Mouse (Mus musculus) urinary bladder, postnatal 36 days (tissue): ENCODE measurements around the gene Ank3.

Experiments
- DNase-seq, 2 experiments: peaks; one replicate each; pipeline ENCODE4 v3.0.0; 2022; ENCODE audit warnings: low spot score in 2 of 2, mixed read lengths in 1 of 2

Ank3 gene

DNA sequence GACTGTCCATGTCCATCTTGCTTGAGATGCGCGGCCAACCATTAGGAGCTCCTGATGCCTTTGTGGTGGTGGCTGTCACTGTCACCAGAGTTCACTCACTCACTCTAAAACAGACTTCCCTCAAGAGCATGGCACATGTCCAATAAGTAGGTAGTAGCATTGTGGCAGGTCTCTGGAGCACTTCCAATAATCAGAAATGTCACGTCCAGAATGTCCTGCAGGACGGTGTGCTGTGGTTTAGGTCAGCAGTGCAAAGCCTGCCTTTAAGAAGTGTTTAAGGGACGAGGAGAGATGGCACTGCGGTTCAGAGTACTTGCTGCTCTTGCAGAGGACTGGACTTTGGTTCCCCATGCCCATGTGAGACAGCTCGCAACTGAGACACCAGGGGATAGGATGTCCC, 433.0 kb downstream of the Ank3 start:
- no peak for DNase-seq

DNA sequence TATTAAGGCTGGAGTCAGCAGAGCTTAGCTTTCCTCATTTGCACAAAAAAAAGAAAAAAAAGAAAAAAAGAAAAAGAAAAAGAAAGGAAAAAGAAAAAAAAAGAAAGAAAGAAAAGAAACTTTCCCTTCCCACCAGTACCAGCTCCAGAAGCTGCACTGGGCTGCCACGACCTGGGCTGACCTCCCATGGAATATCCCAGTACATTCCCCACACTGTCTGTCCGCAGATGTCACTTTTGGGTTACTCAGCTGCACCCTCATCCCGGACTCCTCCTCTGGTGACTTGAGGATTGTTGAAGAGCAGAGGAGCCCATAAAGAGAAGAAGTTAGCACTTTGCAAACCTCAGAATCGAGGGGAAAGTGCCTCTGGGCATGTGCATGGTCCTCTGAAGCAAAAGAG, 433.7 kb downstream of the Ank3 start:
- DNase-seq = no peak

DNA sequence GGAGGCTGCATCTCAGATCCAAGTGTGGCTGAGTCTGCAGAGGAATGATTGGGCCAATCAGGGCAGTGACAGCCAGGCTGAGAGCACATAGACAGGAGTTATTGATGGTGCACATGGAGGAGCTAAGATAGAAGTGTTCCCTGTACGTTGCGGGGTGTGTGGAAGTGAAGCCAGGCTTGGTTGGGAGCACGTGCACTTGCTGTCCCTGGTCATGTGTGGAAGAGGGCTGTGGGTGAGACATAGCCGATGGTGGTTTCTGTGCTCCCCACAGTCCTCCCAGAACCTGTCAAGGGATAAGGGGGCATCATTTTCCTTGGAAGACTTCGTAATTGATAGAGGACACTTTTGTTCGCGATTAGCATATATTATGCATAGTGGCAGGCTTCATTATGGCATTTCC, 434.2 kb downstream of the Ank3 start:
- DNase-seq = no peak

DNA sequence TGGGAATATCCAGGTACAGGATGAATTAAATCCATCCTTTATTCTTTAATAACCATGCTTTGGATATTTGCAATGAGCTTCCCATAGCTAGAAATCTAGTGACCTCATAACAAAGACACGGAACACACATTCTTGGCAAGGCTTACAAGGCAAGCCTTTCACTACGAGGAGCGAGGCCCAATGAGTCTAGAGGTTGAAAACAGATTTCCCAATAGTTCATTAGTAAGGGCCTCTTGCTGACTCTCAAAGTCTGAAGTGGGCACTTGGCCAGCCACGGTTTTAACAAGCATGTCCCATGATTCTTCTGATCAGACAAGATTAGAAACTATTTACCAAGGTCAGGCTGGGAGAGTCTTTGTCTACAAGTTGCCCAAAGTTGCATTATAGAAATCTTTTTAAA, 436.1 kb downstream of the Ank3 start:
- DNase-seq = peak; percentile 30 to 79

DNA sequence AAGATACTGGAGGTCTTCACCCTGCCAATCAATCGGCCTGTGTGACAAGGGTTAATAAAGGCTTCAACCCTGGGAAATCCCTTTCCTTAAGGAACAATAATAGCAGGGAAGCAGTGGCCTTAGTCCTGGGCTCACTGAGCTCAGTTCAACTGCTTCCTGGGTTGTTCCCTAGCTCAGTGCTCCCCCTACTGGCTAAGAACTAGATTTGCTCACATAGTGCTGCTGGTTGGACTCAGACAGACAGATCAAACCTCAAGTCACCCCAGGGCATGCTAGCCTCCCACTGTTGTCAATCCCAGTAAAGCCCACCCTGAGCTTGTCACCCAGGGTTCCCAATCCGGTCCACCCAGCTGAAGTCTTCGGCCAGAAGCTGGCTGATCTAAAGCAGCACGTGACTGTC, 447.2 kb downstream of the Ank3 start:
- DNase-seq = peak in 1 of 2 experiments; percentile 28

DNA sequence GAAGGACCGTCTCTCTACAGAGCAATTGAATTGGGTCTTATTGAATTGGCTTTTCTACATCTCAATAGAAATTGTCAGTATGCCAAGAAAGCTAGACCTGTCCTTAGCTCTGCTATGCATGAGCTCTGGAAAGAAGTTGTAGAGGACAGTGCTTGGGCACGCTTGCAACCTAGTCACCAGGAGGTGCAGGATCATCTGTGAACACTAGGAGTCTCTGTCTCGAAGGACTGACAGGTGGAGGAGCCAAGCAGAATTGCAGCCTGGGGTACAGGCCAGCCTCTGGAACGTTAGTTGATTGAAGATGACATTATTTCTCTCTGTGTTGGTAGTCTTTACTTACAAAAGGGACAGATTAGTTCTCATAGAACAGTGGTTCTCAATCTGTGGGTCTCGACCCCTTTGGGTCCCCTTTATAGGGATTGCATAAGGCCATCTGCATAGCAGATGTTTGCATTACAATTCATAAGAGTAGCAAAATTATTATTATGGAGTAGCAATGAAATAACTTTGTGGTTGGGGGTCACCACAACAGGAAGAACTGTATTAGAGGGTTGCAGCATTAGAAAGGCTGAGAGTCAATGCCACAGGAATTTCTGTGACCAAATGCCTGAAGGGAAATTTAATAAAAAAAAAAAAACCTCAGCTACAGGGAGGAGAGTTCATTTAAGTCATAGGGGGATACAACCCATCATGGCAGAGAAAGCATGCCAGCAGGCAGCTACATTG, 454.0 kb downstream of the Ank3 start:
- no peak for DNase-seq

DNA sequence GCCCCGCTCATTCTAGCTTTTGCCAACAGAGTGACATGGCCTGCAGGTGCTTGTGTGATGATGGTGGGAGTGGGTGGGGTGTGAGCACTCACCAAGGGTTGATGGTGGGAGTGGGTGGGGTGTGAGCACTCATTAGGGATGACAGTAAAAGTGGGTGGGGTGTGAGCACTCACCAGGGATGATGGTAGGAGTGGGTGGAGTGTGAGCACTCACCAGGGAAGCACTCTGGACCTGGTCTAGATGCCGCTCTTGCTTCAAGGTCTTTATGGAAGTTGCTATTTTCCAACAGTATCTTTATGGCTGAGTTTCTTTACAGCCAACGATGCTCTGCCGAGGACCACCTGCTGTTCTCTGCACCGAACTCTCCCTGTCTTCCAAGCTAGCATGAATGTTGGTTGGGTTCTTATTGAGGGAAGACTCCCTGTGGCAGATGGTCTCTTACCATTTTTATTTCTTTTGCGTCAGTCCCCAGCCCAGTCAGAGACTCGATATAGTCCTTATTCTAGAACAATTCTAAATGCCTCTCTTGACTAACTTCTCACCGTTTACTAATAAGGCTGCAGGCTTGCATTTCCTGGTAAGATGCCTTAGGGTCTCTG, 456.1 kb downstream of the Ank3 start:
- DNase-seq = no peak

DNA sequence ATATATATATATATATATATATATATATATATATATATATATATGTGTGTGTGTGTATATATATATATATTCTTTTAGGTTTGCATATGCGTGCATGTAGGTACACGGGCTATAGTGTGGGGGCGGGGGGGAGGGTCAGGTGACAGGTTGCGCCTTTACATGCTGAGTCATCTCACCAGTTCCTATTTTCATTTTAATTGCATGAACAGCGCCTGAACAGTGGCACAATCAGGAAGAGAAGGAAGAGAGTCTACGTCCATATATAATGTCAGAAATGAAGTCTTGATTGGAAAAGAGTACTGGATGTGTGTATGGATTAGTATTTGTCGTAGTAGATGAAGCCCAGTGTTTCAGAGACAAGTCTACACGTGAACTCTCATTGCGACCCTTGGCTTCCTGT, 459.4 kb downstream of the Ank3 start:
- DNase-seq = no peak

DNA sequence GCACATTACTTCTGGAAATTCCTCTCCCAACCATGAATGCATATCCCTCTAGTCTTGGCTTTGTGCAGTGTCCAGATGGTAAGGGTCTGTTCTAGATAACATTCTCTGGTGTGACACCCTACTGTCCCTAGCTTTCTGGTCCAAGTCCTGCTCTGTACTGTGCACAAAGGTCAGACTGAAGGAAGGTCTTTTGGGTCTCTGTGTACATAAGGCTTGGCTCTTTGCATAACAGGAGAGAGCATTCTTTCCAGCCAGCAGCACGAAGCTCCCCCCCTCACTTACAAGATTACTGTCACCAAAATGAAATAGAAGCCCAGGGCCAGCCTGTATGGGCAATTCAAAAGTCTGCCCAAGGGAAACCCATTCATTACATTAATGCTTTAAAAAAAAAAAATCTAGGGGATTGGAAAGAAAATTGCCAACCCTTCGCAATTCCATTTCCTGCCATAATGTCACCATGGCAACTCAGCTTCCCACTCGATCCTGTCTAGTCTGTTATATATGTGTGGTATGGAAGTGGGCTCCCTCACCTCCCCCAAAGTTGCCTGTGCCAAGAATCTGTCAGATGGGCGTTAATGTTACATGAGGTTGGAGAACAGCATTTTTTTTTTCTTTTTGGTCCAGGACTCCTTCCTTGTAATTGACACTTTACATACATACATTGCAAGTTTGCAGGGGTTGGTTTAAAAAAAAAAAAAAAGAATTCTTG, 460.5 kb downstream of the Ank3 start:
- no peak for DNase-seq

DNA sequence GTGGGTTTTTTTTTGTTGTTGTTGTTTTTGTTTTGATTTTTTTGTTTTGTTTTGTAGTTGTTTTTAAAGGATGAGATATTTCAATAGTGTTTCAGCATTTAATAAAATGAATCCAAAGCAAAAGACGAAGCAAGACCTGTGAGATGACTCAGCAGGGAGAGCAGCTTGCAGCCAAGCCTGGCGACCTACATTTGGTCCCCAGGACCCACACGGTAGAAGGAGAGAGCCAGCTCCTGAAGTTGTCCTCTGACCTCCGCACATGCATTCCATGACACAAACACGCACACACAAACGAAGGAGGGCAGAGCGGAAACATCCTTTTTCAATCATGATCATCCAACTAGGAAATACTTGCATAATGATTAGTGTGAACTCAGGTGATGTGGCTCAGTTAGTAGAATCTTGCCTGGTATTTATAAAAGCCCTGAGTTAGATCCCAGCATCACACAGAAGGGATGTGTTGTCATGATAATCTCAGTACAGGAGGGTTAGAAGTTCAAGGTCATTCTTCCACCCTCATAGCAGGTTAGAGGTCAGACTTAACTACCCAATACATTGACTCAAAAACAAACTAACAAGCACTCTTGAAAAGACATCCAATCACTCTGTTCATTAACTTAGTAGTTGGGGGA, 461.4 kb downstream of the Ank3 start:
- no peak for DNase-seq

DNA sequence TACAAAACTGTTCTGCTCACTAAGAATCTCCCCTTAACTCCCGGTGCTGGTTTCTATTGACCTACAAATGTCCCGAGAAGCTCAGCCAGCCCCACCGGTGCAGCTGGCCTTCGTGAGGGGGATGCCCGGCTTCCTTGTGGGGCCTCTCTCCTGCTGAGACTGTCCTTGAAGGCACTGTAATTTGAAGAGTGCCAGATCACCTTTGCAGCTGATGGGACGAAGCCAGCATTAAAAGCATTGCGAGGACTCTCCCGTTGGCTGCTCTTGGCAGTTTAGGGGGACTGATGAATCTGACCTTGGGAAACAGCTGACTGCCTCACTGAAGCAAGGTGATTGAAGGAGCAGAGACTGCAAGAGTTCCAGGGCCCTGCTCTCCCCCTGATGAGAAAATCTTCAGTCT, 464.3 kb downstream of the Ank3 start:
- DNase-seq = no peak

DNA sequence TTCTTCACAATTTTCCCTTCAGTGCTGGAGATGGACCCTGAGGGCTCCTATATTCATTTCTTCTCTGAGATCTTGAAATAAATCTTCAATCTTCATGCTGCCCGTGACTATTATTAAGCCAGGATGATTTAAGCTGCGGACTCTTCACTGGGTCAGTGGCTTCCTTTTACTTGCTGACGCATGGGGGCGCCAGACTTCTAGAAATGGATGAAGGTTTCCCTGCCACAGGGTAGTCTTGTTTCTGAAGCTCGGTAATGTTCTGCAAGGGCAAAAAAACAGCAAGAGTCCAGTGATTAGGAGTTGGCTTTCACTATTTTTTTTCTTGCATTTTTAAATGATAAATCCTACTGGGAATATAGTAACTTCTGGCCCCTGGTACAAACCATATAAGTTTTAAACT, 471.8 kb downstream of the Ank3 start:
- peak; percentile 75 to 84 for DNase-seq

DNA sequence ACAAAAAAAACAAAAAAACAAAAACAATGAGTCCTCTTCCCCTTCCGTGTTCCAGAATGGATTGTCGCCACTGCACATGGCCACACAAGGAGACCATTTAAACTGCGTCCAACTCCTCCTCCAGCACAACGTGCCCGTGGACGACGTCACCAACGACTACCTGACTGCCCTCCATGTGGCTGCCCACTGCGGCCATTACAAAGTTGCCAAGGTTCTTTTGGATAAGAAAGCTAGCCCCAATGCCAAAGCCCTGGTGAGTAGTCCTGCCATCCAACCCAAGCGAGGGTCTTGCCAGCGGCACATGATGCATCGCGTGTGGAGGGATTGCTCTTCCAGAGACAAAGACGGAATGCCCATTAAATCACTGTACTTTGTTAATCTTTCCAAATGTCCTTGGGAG, 472.4 kb downstream of the Ank3 start:
- DNase-seq = no peak

DNA sequence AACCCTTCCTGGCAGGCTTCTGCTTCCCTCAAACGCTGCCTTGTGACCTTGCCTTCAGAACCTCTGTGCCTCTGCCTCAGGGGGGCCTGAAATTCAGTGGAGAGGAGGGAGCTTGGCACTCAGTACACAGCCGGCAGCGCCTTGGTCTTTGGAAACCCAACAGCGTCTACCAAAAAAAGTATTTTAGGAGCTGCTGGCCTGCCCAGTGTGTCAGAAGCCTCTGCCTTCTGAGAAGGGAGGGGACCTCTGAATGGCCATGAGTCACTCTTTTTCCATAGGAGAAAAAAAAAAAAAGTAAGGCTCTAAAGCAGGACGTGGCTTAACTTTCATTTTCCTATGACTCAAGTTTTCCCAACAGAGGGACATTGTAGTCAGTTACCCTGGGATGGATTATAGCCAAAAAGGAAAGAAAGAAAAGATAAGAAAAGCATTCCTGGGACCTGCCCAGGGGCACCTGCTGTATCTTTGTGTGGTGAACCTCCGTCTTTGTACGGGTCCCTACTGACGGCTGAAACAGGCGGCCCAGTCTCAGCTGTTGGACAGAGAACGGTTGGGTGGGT, 473.7 kb downstream of the Ank3 start:
- DNase-seq = peak in 1 of 2 experiments; percentile 65

DNA sequence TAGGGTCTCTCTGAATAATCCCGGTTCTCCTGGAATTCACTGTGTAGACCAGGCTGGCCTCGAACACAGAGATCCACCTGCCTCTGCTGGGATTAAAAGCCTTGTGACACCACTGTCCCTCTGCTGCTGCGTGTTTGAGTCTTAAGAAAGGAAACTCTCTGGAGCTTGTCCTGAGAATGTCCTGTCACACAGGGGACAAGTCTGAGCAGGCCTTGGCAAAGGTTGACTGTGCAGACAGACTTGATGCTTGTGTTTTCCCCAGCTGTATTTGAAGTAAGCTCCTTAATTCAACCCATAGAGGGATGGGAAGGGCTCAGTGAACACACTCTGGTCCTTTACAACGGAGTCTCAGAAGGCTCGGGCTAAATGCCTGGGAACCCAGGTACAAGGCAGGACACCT, 474.3 kb downstream of the Ank3 start:
- peak in 1 of 2 experiments; percentile 48 for DNase-seq

DNA sequence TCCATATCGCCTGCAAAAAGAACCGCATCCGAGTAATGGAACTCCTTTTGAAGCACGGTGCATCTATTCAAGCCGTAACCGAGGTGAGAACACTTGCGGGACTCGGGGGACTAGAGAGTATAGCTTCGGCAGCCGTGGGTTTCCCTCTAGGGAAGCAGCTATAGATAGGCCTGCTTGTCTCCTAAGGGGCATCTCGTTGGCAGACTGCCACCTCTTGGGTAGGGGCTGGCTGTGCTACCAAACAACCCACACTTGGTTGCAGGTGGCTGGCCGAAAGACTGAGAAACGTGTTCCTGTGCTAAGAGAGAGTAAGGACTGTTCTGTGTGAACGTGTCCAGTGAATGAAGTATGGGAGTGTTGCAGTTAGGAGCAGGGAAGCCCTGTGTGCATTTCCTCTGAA, 476.2 kb downstream of the Ank3 start:
- DNase-seq = no peak

DNA sequence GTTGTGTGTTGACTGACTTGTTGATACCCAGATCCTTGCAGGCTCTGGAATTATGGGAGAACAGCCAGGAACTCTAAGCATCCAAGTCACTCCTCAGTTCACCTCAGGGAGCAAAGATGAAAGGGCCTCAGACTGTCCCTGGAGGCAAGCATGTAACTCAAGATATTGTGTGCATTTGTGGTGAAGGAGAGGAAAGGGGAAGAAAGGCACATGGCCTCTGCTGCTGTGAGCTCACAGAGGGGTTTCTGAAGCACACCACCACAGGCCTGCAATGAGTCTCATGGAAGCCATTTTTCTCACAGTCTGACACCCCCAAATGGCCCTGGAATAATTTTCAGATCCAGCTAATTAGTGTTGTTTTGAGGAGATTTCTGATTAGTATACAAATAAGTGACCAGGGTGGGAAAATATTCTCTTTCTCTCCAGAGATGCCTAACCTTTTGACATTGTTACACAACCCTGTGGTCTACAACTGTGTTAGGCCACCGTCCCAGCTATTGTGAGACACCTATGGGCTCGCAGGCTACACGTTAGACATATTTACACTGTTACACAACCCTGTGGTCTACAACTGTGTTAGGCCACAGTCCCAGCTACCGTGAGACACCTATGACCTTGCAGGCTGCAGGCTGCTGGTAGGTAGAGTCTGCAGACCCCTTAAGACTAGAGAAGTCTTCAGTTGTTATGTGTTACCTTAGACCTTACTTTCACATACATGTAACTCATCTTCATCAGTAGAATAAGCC, 485.5 kb downstream of the Ank3 start:
- no peak for DNase-seq

DNA sequence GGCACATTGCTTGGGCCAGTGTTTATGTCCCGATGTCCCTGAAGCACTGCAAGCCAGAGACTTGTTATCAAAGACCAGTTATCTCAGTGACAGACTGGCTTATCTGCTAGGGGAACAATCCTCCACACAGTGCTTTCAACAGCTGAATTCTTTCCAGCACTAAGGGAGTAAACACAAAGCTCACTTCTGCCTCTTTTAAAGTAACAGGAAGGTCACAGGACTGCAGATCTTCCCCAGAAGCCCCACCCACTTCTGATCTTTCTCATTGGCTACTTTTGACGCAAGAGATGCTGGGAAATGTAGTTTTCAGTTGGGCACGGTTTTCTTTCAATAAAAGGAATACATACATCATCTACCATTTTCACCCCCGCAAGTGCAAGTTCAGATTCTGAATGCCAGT, 489.8 kb downstream of the Ank3 start:
- DNase-seq = peak in 1 of 2 experiments; percentile 45

DNA sequence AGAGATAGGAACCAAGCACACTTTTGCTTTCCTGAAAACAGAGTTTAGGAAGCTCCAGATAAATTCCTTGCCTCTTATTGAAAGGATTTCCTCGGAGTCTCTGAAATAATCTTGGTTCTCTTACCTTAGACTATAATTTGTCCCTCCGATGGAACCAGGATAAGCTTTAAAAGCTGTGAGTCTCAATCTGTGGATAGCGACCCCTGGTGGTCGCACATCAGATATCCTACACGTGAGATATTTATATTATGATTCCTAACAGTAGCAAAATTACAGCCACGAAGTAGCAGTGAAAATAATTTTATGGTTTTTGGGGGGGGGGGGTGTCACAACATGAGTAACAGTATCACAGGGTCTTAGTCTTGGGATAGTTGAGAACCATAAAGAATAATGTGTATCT, 491.2 kb downstream of the Ank3 start:
- peak in 1 of 2 experiments; percentile 26 for DNase-seq

DNA sequence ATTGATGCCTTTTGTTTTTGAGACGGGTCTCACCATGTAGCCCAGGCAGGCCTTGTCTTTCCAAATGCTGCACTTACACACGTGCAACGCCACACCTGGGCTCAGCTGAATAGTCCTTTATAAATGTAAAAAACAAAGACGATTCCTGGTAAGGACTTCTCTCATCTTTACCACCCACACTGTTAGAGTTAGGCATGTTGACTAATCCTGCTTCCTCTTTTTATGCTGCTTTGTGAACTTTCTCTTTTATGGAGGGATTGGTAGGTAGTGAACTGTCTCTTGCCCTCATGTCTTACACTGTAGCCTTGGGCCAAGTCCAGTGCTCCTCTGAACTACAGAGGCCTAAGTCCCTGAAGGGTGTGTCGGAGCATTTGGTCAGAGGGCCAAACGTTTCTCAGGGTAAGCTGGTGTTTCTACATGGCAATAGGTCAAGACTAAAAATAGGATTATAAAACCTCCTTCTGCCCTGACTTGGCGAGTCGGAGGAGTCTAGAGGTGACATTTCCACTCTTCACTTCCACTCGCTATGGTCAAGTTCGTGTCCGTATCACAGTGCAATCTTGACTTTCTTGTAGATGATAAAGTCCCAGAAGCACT, 491.9 kb downstream of the Ank3 start:
- DNase-seq = peak in 1 of 2 experiments; percentile 30

DNA sequence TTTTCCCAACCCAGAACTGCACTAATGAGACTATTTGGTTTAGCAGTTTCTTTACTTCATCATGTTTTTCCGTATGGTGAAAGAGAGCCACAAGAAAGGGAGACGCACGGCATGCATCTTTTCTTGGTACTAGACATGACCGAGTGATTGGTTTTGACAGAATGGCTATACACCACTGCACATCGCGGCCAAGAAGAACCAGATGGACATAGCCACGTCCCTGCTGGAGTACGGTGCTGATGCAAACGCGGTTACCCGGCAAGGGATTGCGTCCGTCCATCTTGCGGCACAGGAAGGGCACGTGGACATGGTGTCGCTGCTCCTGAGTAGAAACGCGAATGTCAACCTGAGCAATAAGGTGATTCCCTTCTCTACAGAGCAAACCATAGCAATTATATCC, 493.6 kb downstream of the Ank3 start:
- DNase-seq = no peak
